Mouse (Mus musculus): ENCODE data around the gene Cct7. TPM values are rescaled to one million over a fixed set of nuclear protein-coding genes. Genes with fewer than 3 reads are reported as not detected.

Cct7 gene
- polyA plus RNA-seq, 1 experiment from 2014 or later, result 506 TPM

DNA sequence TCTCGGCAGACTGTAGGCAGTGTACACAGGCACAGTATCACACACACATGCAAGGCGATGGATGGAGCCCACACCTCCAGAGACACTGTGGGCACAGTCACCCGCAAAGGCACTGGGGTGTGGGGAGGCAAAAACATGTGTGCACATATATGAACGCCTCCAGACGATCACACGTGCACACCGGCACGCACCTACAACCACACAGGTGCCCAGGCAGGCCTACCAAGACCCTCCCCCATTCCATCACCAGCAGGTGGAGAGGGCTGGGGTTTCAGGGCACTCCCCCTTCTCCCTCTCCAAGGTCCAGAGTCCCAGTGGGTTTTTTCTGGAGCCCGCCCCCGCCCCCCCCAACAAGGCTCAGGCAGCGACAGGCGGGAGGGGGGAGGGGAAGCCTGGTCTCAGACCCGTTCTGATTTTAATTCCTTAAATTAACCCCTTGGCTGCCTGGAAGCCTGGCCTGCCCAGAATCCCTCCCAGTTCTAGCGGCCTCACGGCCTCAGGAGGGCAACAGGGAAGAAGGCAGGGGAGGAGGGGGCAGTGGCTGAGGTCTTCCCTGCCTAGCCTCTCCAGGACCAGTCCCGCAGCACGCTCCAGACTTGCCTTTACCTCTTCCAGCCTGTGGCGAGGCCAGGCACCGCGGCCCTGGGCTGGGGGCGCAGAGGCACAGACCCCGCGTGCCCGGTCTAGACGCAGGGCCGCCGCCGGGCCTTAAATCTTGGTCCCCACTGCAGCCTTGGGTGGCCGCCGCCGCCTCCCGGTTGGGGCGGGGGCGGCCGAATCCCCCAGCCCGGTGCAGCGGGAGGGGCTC, 51.0 kb downstream of the Cct7 start:
- H3K4me3 ChIP-seq (ENCODE audit: low read depth, low read length), result peak overlapping the region; percentile 62
- no peaks in the 10 kb centered on the region for H3K36me3 ChIP-seq (ENCODE audit: insufficient read depth)
- H3K27me3 ChIP-seq (ENCODE audit: insufficient read depth, low read length), result peaks cover 27% of the 10 kb centered on the region
- ATAC-seq (ENCODE audit: insufficient read depth), result peak; percentile 75
- no peak overlapping the region for H3K27ac ChIP-seq (ENCODE audit: low read depth)
- no peaks in the 10 kb centered on the region for H3K4me1 ChIP-seq (ENCODE audit: insufficient read depth)
- H3K9ac ChIP-seq, result peak overlapping the region; percentile 51
- 2% methylated on average over 36 of the region's 37 CpGs for WGBS
- peak overlapping the region; percentile 93 for H3K4me2 ChIP-seq
- no peak for DNase-seq
- no peak for TF ChIP-seq CTCF (IDR thresholded peaks at IDR 0.05; ENCODE audit: low read depth)
- no peaks in the 10 kb centered on the region for H3K9me3 ChIP-seq (ENCODE audit: low read depth, low read length)

DNA sequence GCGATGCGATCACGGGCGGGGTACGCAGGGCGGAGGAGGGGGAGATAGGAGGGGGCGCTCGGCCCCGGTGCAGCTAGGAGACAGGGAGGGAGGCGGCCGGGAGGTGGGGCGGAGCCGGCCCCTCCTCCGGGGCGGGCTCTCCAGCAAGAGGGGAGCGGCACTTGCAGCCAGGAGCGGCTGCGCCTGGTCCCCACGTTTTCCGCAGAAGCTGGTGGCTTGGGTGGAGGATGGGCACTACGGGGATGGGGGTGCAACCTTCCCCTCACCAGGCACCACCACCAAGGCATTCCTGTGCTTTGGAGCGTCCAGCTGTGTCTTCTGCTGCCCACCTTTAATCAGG, 51.6 kb downstream of the Cct7 start, which contains the start of gene Fbxo41:
Gene Fbxo41, minus strand, starts transcription at position 84 of the 340 bp plus-strand sequence.
- no peaks in the 10 kb centered on the region for H3K9me3 ChIP-seq (ENCODE audit: low read depth, low read length)
- WGBS, result 0% methylated on average over 12 of the region's 22 CpGs
- peak within 1 kb of the TSS; percentile 51 for H3K9ac ChIP-seq
- no peak for TF ChIP-seq CTCF (IDR thresholded peaks at IDR 0.05; ENCODE audit: low read depth)
- H3K4me2 ChIP-seq, result peak within 1 kb of the TSS; percentile 93
- no peaks in the 10 kb centered on the region for H3K36me3 ChIP-seq (ENCODE audit: insufficient read depth)
- H3K27me3 ChIP-seq (ENCODE audit: insufficient read depth, low read length), result peaks cover 27% of the 10 kb centered on the region
- H3K27ac ChIP-seq (ENCODE audit: low read depth), result no peak within 1 kb of the TSS
- DNase-seq (peak; percentile 40), ATAC-seq (ENCODE audit: insufficient read depth) (peak; percentile 80)
- H3K4me3 ChIP-seq (ENCODE audit: low read depth, low read length), result peak within 1 kb of the TSS; percentile 62
- H3K4me1 ChIP-seq (ENCODE audit: insufficient read depth), result no peaks in the 10 kb centered on the region

DNA sequence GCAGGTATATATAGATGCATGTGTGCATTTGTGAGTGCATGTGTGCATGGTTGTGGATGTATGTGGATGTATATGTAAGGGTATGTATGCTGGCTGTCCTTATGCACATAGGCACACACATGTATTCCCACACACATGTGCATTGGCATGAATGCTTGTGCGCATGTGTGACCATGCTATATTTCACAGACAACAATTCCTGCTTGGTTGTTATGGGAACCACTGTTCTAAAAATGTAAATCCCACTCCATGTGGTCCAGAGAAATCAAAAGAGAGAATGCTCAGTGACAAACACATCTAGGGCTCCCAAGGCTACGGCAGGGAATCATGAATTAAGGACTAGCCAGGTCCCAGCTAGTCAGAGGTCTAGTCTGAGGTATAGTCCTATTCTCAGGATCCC, 53.6 kb downstream of the Cct7 start:
- H3K9ac ChIP-seq, result no peak overlapping the region
- no peak overlapping the region for H3K4me2 ChIP-seq
- no peak for TF ChIP-seq CTCF (IDR thresholded peaks at IDR 0.05; ENCODE audit: low read depth)
- H3K27ac ChIP-seq (ENCODE audit: low read depth), result no peak overlapping the region
- H3K4me3 ChIP-seq (ENCODE audit: low read depth, low read length), result no peak overlapping the region
- no peaks in the 10 kb centered on the region for H3K9me3 ChIP-seq (ENCODE audit: low read depth, low read length)
- ATAC-seq (ENCODE audit: insufficient read depth) (no peak), DNase-seq (no peak)
- no peaks in the 10 kb centered on the region for H3K4me1 ChIP-seq (ENCODE audit: insufficient read depth)
- WGBS, result 75% methylated on average over 2 of the region's 2 CpGs
- no peaks in the 10 kb centered on the region for H3K36me3 ChIP-seq (ENCODE audit: insufficient read depth)
- H3K27me3 ChIP-seq (ENCODE audit: insufficient read depth, low read length), result peaks cover 34% of the 10 kb centered on the region

DNA sequence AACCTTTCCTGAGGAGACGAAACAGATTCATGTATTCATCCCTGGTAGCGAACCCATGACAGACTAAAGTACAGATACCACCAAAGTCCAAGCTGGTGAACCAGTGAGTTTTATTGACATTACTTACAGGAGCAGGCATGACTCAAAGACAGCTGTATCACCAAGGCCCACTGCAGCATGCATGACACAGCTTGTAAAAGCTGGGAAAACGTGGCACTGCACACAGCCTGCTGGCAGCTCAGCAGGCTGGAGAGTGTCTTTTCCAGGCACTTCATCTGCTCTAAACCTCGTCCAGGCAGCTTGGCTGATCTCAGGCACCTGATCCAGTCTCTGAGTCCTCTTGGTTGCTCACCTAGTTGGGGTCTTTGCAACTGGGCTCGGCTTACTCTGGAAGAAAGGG, 57.3 kb downstream of the Cct7 start:
- no peaks in the 10 kb centered on the region for H3K9me3 ChIP-seq (ENCODE audit: low read depth, low read length)
- H3K4me2 ChIP-seq, result no peak overlapping the region
- TF ChIP-seq CTCF (IDR thresholded peaks at IDR 0.05; ENCODE audit: low read depth), result no peak
- no peak overlapping the region for H3K27ac ChIP-seq (ENCODE audit: low read depth)
- DNase-seq (no peak), ATAC-seq (ENCODE audit: insufficient read depth) (no peak)
- no peak overlapping the region for H3K4me3 ChIP-seq (ENCODE audit: low read depth, low read length)
- no peak overlapping the region for H3K9ac ChIP-seq
- H3K36me3 ChIP-seq (ENCODE audit: insufficient read depth), result no peaks in the 10 kb centered on the region
- H3K27me3 ChIP-seq (ENCODE audit: insufficient read depth, low read length), result peaks cover 49% of the 10 kb centered on the region
- H3K4me1 ChIP-seq (ENCODE audit: insufficient read depth), result no peaks in the 10 kb centered on the region
- WGBS, result 39% methylated on average over 5 of the region's 5 CpGs

DNA sequence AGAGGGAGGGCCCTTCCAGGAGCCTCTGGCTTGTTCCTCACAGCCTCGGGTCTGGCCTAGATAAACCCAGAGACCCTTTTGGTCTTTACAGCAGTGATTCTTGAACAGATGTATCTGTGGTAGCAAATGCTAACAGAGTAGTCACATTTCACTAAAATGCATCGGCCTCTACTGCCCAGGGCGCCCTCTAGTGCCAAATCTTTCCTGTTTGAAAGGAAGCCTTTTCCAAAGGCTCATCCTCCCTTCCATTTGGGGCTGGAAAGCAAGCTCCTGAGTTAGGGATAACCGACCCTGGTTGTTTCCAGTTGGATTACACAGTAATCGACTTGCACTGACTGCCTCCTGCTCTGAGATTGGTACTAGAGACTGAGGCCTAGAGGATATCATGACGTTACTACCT, 59.2 kb downstream of the Cct7 start:
- no peak overlapping the region for H3K4me2 ChIP-seq
- peak; percentile 79 for DNase-seq
- ATAC-seq (ENCODE audit: insufficient read depth), result no peak
- no peaks in the 10 kb centered on the region for H3K36me3 ChIP-seq (ENCODE audit: insufficient read depth)
- H3K4me3 ChIP-seq (ENCODE audit: low read depth, low read length), result no peak overlapping the region
- H3K27ac ChIP-seq (ENCODE audit: low read depth), result no peak overlapping the region
- no peaks in the 10 kb centered on the region for H3K4me1 ChIP-seq (ENCODE audit: insufficient read depth)
- WGBS, result 3% methylated on average over 6 of the region's 6 CpGs
- H3K9me3 ChIP-seq (ENCODE audit: low read depth, low read length), result no peaks in the 10 kb centered on the region
- H3K27me3 ChIP-seq (ENCODE audit: insufficient read depth, low read length), result peaks cover 63% of the 10 kb centered on the region
- no peak overlapping the region for H3K9ac ChIP-seq
- TF ChIP-seq CTCF (IDR thresholded peaks at IDR 0.05; ENCODE audit: low read depth), result peak; percentile 58

DNA sequence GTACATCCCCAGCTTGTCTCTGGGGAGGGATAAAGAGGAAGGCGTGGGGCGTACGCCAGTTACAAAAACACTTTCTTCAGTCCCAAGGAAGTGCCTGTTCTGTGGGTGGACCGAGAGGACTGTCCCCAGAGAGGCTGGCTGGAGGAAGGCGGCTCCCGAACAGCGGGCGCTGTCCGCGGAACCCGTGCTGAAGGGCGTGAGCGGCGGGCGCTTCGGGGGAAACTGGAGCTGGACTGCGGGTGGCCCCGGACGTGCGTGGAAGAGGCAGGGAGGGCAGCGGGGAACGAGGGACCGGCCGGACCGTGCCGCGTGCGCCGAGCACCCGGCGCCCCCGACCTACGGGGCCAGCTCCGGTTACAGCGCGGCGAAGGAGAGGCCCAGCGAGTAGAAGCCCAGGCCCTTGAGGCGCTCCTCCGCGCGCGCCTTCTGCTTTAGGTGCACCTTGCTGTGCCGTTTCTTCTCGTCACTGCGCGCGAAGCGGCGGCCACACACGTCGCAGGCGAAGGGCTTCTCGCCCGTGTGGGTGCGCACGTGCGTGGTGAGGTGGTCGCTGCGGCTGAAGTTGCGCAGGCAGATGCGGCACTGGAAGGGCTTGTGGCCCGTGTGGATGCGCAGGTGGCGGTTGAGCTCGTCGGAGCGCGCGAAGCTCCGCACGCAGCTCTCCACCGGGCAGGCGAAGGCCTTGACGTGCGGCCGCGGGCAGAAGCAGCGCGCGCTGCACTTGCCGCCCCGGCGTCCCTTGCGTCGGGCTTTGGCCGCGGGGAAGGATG, 60.2 kb downstream of the Cct7 start:
- H3K4me2 ChIP-seq, result peak overlapping the region; percentile 42
- H3K9ac ChIP-seq, result no peak overlapping the region
- WGBS, result under 1% methylated on average over 88 of the region's 88 CpGs
- DNase-seq, result peak; percentile 77
- no peaks in the 10 kb centered on the region for H3K4me1 ChIP-seq (ENCODE audit: insufficient read depth)
- H3K4me3 ChIP-seq (ENCODE audit: low read depth, low read length), result peak overlapping the region; percentile 40
- ATAC-seq (ENCODE audit: insufficient read depth), result peak; percentile 44; the same call in 1 of the 2 replicates
- H3K9me3 ChIP-seq (ENCODE audit: low read depth, low read length), result no peaks in the 10 kb centered on the region
- no peak for TF ChIP-seq CTCF (IDR thresholded peaks at IDR 0.05; ENCODE audit: low read depth)
- no peaks in the 10 kb centered on the region for H3K36me3 ChIP-seq (ENCODE audit: insufficient read depth)
- no peak overlapping the region for H3K27ac ChIP-seq (ENCODE audit: low read depth)
- H3K27me3 ChIP-seq (ENCODE audit: insufficient read depth, low read length), result peaks cover 73% of the 10 kb centered on the region

DNA sequence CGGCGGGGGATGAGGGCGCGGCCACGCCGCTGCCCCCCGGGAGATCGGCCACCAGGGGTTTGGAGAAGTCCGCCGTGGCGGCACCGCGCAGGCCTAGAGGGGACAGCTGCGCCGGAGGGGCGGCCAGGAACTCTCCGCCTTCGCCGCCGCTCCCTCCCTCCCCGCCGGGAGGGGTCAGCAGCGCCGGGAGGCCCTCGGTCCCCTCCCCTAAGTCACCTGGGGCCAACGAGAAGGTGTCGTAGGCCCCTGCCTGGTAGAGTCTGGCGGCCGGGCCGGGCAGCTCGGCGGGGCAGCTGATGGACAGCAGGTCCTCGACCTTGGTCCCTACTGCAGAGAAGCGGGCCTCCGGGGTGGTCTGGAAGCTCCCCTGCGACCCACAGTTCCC, 60.7 kb downstream of the Cct7 start:
- no peak overlapping the region for H3K27ac ChIP-seq (ENCODE audit: low read depth)
- ATAC-seq (ENCODE audit: insufficient read depth), result no peak
- TF ChIP-seq CTCF (IDR thresholded peaks at IDR 0.05; ENCODE audit: low read depth), result no peak

More for the DNA sequence above, 60.7 kb downstream of the Cct7 start:
- H3K36me3 ChIP-seq (ENCODE audit: insufficient read depth), result no peaks in the 10 kb centered on the region
- H3K9ac ChIP-seq, result no peak overlapping the region
- no peaks in the 10 kb centered on the region for H3K4me1 ChIP-seq (ENCODE audit: insufficient read depth)
- no peaks in the 10 kb centered on the region for H3K9me3 ChIP-seq (ENCODE audit: low read depth, low read length)
- WGBS, result under 1% methylated on average over 35 of the region's 36 CpGs
- peak overlapping the region; percentile 42 for H3K4me2 ChIP-seq
- peaks cover 75% of the 10 kb centered on the region for H3K27me3 ChIP-seq (ENCODE audit: insufficient read depth, low read length)
- no peak for DNase-seq
- peak overlapping the region; percentile 40 for H3K4me3 ChIP-seq (ENCODE audit: low read depth, low read length)
